Mouse (Mus musculus) liver, embryonic 15.5 days (tissue): ENCODE measurements around the gene Tctex1d1. TPM values are rescaled to one million over a fixed set of nuclear protein-coding genes. Genes with fewer than 3 reads are reported as not detected.

Experiments
- ATAC-seq: fragments of 200-750 bp; cut with Nextera tagmentation; 2 replicates; pipeline ENCODE4 v1.8.0; 2017; ENCODE audit warnings: moderate number of reproducible peaks, mild to moderate bottlenecking, moderate library complexity; ENCODE audit not compliant: insufficient read depth
- H3K27ac ChIP-seq: fragments of 300-500 bp; sonication (generic); replicated peaks from 2 replicates; pipeline ENCODE4 v1.5.1; 2015; ENCODE audit warnings: mild to moderate bottlenecking, inconsistent platforms
- H3K27me3 ChIP-seq: fragments of 300-500 bp; sonication (generic); 2 replicates; pipeline ENCODE4 v1.6.1; 2015; ENCODE audit warnings: mild to moderate bottlenecking, inconsistent platforms
- H3K36me3 ChIP-seq: fragments of 300-500 bp; sonication (generic); replicated peaks from 2 replicates; pipeline ENCODE4 v1.6.1; 2015; ENCODE audit warnings: moderate library complexity, mild to moderate bottlenecking, inconsistent platforms
- H3K4me1 ChIP-seq: fragments of 300-500 bp; sonication (generic); replicated peaks from 2 replicates; pipeline ENCODE4 v1.6.1; 2015; ENCODE audit warnings: inconsistent platforms
- H3K4me2 ChIP-seq: fragments of 300-500 bp; sonication (generic); 2 replicates; pipeline ENCODE4 v1.6.1; 2015; ENCODE audit warnings: moderate library complexity, mild to moderate bottlenecking, inconsistent platforms
- H3K4me3 ChIP-seq: fragments of 300-500 bp; sonication (generic); replicated peaks from 2 replicates; pipeline ENCODE4 v1.5.1; 2015; ENCODE audit warnings: mild to moderate bottlenecking, inconsistent platforms
- H3K9ac ChIP-seq: fragments of 300-500 bp; sonication (generic); 2 replicates; pipeline ENCODE4 v1.6.1; 2015; ENCODE audit warnings: moderate library complexity, mild to moderate bottlenecking, inconsistent platforms
- H3K9me3 ChIP-seq: fragments of 300-500 bp; sonication (generic); replicated peaks from 2 replicates; pipeline ENCODE4 v1.6.1; 2016; ENCODE audit warnings: inconsistent platforms
- WGBS: fragments of 180-500 bp; shearing (Covaris S2); methylation state at CpG from one replicate; pipeline ENCODE4 v1.1.7; 2015; ENCODE audit warnings: mixed read lengths; ENCODE audit not compliant: insufficient replicate concordance; 5-methylcytosine and 5-hydroxymethylcytosine counted together
- polyA plus RNA-seq: library from polyadenylated mRNA; unstranded; fragments of >200 nt; fragmentation: Nextera tagmentation; extraction: Ambion mirVana; gene quantifications from 2 replicates; pipeline ENCODE4 v1.2.1, GENCODE M21; 2015

Tctex1d1 gene
- polyA plus RNA-seq, 1 experiment from 2014 or later, result 0.21 TPM

DNA sequence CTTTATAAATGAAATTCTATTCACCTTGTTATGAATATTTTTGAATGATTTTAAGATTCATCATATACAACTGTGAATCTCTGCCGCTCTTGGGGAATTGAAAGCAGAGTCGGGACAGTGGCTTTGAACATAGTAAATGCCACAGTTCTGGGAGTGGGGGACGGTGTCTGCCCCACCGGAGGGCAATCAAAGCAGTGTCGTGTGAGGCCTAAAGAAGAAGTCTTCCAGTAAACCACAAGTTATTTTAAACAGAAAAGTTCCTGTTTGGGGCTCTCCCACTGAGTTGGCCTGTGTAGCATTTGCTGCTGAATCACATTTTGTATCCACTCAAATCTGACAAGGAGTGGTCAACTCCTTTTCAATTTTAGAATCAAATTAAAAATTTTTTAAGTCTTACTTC, 7.2 kb upstream of the Tctex1d1 start:
- Histone ChIP-seq H3K4me3 (no peak overlapping the region), H3K4me1 (0 out of 2 replicates have a peak, but pooled peaks cover 1% of the 10 kb centered on the region), H3K9me3 (no peaks in the 10 kb centered on the region), H3K4me2 (no peak overlapping the region), H3K9ac (no peak overlapping the region), H3K36me3 (no peaks in the 10 kb centered on the region), H3K27ac (no peak overlapping the region), H3K27me3 (no peaks in the 10 kb centered on the region)
- ATAC-seq, result no peak
- WGBS, result 24% methylated on average over 5 of the region's 5 CpGs

DNA sequence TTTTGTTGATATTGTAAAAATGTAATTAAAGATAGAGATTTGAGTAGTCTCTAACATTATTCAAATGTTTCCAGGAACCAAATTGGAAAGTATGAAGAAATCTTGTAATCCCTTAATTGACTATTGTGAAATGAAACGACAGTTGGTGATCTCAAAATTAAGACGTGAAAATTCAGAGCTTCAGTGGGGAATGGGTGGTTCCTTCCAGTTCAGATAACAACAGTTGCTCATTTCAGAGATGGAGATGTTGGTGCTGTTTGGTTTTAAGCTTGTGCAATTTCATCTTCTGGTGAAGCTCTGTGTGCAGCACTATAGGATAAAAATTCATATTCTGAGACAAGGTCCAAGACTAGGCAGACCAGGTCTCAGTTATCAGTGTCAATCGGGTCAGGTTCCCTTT, 6.3 kb upstream of the Tctex1d1 start:
- H3K27me3 ChIP-seq, result peaks cover 5% of the 10 kb centered on the region; the same call in 1 of the 2 replicates
- no peaks in the 10 kb centered on the region for H3K9me3 ChIP-seq
- no peak overlapping the region for H3K9ac ChIP-seq
- no peak overlapping the region for H3K4me3 ChIP-seq
- no peak overlapping the region for H3K4me2 ChIP-seq
- 0 out of 2 replicates have a peak, but pooled peaks cover 4% of the 10 kb centered on the region for H3K4me1 ChIP-seq
- no peak for ATAC-seq
- H3K36me3 ChIP-seq, result no peaks in the 10 kb centered on the region
- no peak overlapping the region for H3K27ac ChIP-seq
- WGBS, result 44% methylated on average over 3 of the region's 3 CpGs

DNA sequence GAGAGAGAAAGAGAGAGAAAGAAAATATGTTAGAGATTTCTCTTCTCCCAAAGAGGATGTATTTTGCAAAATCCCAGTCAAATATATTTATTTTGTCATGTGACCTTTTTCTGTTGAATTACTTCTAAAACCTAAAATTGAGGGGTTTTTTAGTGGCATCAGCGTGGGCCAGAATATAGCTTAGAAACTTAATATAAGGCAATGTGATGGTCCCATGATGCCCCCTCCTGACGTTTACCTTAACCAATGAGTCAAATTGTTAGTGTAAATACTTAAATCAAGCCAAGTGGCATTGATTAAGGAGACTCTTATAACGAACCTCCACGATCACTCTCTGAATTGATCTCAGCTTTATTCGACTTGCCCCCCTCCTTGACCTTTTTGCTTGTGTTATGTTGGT, 4.2 kb upstream of the Tctex1d1 start:
- Histone ChIP-seq H3K27ac (no peak overlapping the region), H3K4me3 (no peak overlapping the region)

DNA sequence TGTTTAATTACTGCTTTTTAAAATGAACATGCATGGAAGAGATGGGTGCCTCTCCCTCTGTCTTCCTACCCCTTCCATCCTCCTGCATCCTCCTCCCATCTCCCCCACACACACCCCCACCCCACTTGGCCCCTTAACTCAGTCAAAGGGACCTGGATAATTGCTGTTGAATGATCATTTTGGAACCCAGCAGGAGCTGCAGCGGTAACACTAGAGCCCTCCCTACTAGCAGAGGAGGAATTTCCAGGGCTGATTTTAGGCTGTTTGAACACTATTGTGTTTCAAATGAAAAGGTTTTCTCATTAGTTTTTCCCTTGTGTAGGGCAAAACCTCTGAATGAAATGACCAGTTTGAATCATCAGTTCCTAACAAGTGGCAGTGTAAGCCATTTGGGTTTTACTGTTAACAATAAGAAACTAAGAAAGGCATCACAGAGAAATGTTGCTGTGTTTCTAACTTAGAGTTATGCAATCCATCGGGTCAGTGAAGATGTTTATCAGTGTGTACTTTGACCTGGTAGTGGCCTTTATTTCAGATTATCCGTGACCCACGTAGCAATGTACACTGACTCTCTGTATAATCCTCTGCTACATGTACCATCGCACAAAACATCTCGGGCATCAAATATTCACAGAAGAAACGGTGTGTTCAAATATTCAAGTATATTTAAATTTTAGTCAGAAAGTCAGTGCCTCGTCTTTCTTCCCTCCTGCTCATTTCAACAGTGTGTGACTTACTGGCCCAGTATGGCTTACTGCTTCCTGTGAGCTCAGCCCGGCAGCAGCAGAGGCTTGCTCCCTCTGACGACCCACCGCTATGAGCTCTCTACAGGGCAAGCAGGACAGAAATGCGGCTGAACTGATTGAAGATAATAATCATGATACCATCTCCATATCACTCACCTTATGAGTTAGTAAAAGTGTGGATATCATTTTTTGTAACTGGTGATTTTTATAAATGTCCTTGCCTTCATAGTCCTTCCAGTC, 1.8 kb upstream of the Tctex1d1 start:
- no peak for ATAC-seq
- Histone ChIP-seq H3K27ac (no peak overlapping the region), H3K9ac (no peak overlapping the region), H3K4me2 (no peak overlapping the region), H3K27me3 (peaks cover 28% of the 10 kb centered on the region), H3K4me1 (peaks cover 4% of the 10 kb centered on the region; the same call in 1 of the 2 replicates), H3K36me3 (no peaks in the 10 kb centered on the region), H3K4me3 (no peak overlapping the region), H3K9me3 (no peaks in the 10 kb centered on the region)
- WGBS, result 47% methylated on average over 12 of the region's 12 CpGs

More for the DNA sequence above, 4.2 kb upstream of the Tctex1d1 start:
- no peaks in the 10 kb centered on the region for H3K9me3 ChIP-seq
- peaks cover 4% of the 10 kb centered on the region; the same call in 1 of the 2 replicates for H3K4me1 ChIP-seq
- peaks cover 18% of the 10 kb centered on the region for H3K27me3 ChIP-seq
- no peak overlapping the region for H3K9ac ChIP-seq
- 52% methylated on average over 5 of the region's 5 CpGs for WGBS
- no peaks in the 10 kb centered on the region for H3K36me3 ChIP-seq
- no peak for ATAC-seq
- H3K4me2 ChIP-seq, result no peak overlapping the region

DNA sequence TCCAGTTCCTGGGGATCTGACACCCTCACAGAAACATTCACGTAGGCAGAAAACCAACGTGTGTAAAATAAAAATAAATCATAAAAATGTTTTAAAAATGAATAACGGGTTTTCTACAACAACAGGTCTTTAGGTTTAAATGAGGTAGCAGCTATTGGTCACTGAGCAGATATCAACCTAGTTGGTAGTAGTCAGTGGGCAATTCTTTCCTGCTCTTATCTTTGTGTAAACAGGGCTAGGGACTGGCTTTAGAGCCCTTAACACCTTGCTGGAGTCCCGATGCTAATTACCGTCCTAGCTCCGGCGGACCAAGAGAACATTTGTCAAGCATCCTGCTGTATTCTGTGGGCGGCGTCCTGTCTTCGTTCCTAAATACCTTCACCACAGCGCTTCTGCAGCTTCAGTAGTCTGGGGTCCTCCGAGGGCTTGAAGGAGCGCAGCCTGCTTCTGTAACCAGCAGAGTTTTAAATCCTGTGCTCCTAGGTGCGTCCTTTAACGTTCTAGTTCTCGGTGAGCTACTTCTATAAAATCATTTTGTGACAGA, 556 bp upstream of the Tctex1d1 start:
- Histone ChIP-seq H3K4me1 (peaks cover 4% of the 10 kb centered on the region; the same call in 1 of the 2 replicates), H3K27me3 (peaks cover 28% of the 10 kb centered on the region), H3K36me3 (no peaks in the 10 kb centered on the region), H3K9ac (no peak overlapping the region), H3K4me3 (no peak overlapping the region), H3K27ac (no peak overlapping the region), H3K4me2 (peak overlapping the region; percentile 57), H3K9me3 (no peaks in the 10 kb centered on the region)
- ATAC-seq, result no peak
- whole genome bisulfite sequencing, result 13% methylated on average over 16 of the region's 16 CpGs

DNA sequence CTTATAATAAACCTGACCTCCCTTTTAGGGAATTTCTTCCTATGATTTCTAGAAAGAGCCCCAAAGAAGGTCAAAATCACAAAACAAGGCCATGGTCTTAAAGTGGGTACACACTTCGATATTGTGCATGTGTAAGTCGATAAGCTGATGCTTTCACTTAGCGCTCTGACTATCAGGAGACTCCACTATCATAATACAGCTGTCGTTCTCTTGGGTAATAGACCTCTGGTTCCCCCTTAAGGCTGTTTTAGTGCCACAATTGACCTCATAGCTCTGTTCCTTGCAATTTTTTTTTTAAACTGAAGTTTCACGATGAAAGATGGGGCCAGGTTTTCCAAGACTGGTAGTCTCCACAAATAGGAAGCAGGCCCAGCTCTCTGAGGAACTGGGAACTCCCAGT, 979 bp downstream of the Tctex1d1 start:
- Histone ChIP-seq H3K4me1 (peaks cover 4% of the 10 kb centered on the region; the same call in 1 of the 2 replicates), H3K9me3 (no peaks in the 10 kb centered on the region), H3K4me2 (peak overlapping the region; percentile 57), H3K9ac (no peak overlapping the region), H3K36me3 (no peaks in the 10 kb centered on the region), H3K27ac (no peak overlapping the region), H3K27me3 (peaks cover 28% of the 10 kb centered on the region), H3K4me3 (peak overlapping the region; percentile 34)
- 25% methylated on average over 5 of the region's 5 CpGs for WGBS
- no peak for ATAC-seq

DNA sequence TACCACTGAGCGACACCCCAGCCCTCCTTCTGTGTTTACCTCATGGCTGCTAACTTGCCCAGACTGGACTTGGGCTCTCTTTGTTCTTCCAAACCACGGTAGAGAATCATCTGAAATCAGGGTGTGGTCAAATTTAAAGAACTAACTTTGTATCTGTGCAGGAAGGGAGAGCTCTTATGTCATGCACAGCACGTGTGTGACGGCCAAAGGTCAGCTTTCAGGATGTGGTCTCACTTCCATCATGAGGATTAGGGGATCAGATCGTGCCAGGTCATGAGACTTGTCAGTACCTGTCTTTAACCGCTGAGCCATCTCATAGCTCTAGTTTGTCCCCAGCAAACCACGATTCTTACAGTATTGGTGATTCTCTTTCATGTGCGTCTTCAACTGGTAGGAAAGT, 3.3 kb downstream of the Tctex1d1 start:
- Histone ChIP-seq H3K4me1 (no peaks in the 10 kb centered on the region; the same call in 1 of the 2 replicates), H3K36me3 (no peaks in the 10 kb centered on the region), H3K27ac (no peak overlapping the region), H3K4me3 (no peak overlapping the region), H3K27me3 (peaks cover 26% of the 10 kb centered on the region), H3K9me3 (no peaks in the 10 kb centered on the region), H3K4me2 (no peak overlapping the region), H3K9ac (no peak overlapping the region)
- WGBS, result 50% methylated on average over 8 of the region's 8 CpGs
- no peak for ATAC-seq

DNA sequence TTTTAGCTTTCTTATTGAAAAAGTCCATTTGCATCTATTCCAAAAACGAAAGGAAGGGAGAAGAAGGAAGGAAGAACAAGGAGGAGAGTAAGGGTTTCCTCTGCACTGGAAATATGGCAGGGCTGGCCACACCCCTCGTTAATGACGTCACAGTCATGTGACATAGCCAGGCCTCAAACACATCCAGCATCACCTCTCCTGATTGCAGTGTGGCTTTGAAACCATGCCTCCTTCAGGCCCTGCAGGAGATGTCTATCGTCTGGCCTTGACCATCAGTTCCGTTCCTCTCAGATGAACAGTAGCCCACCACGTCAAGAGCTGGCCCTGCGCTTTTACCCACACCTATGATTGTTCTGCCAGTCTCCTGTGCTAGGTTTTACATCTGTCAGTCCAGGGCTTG, 7.8 kb downstream of the Tctex1d1 start:
- no peaks in the 10 kb centered on the region for H3K27me3 ChIP-seq
- 58% methylated on average over 7 of the region's 7 CpGs for WGBS
- H3K27ac ChIP-seq, result no peak overlapping the region
- H3K4me2 ChIP-seq, result no peak overlapping the region
- no peak overlapping the region for H3K9ac ChIP-seq
- H3K9me3 ChIP-seq, result no peaks in the 10 kb centered on the region
- no peak overlapping the region for H3K4me3 ChIP-seq
- no peak for ATAC-seq
- no peaks in the 10 kb centered on the region for H3K4me1 ChIP-seq
- no peaks in the 10 kb centered on the region for H3K36me3 ChIP-seq

DNA sequence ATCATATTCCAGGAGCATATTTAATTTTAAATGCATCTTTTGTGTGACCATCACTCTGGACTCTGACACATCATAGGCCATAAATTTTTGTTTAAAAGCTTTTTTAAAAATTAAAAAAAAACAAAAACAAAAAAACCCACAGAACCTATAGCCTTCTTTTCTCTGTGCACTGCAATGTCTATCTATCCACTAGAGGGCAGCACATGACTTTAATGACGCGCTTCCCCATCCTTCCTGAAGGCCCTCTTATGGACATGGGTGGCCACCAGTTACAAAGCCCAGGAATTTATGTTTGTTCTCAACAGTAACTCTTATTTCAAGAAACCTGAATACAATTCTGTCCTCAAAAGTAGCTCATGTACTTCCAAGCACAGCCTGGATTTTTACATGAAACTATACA, 8.5 kb downstream of the Tctex1d1 start:
- no peak overlapping the region for H3K9ac ChIP-seq
- no peaks in the 10 kb centered on the region for H3K9me3 ChIP-seq
- no peak overlapping the region for H3K4me2 ChIP-seq
- no peak overlapping the region for H3K27ac ChIP-seq
- no peaks in the 10 kb centered on the region for H3K4me1 ChIP-seq
- no peak overlapping the region for H3K4me3 ChIP-seq
- 0% methylated on average over 2 of the region's 2 CpGs for WGBS
- no peak for ATAC-seq
- H3K27me3 ChIP-seq, result no peaks in the 10 kb centered on the region
- H3K36me3 ChIP-seq, result no peaks in the 10 kb centered on the region

DNA sequence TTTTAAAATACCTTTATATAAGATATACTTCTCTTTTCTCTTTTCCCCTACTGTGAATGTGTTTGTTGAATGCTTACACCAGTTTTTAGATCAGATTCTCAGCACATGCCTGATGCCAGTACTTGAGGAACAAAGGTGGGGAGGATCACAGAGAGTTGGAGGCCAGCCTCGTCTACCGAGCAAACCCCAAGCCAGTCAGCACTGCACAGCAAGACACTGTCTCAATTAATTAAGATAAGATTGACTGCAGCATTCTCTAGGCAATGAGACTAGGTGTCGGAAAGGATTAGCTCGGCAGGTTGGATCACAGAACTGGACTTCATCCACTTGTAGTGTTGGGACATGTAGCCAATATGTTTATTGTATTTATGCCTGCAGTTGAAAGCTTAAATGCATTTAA, 8.9 kb downstream of the Tctex1d1 start:
- no peak for ATAC-seq
- Histone ChIP-seq H3K4me2 (no peak overlapping the region), H3K9me3 (no peaks in the 10 kb centered on the region), H3K27me3 (no peaks in the 10 kb centered on the region), H3K27ac (no peak overlapping the region), H3K4me3 (no peak overlapping the region), H3K9ac (no peak overlapping the region), H3K4me1 (no peaks in the 10 kb centered on the region), H3K36me3 (no peaks in the 10 kb centered on the region)
- WGBS, result 63% methylated on average over 4 of the region's 4 CpGs

DNA sequence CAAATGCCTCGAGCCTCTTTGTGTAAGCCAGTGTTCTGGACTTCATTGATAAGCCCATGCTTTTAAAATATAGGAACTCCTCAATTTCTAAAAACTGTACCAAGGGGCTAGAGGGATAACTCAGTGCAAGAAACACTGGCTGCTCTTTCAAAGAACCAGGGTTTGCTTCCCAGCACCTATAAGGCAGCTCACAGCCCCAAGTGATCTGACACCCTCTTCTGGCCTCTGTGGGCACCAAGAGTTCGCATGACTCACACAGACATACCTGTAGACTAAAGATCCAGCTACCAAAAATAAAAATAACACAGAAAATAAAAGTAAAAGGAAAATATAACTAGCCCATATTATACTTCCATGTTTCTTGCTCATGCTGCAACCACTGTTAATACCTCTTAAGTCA, 9.3 kb downstream of the Tctex1d1 start:
- Histone ChIP-seq H3K27ac (no peak overlapping the region), H3K27me3 (no peaks in the 10 kb centered on the region), H3K4me1 (no peaks in the 10 kb centered on the region), H3K4me2 (no peak overlapping the region), H3K36me3 (no peaks in the 10 kb centered on the region), H3K4me3 (no peak overlapping the region), H3K9ac (no peak overlapping the region), H3K9me3 (no peaks in the 10 kb centered on the region)
- ATAC-seq, result no peak
- whole genome bisulfite sequencing, result 40% methylated on average over 2 of the region's 2 CpGs
